Mouse (Mus musculus) adrenal gland, adult 8-10 months (tissue): Measurements from ENCODE around the gene Igf2r. TPM values are rescaled to one million over a fixed set of nuclear protein-coding genes. Genes with fewer than 3 reads are reported as not detected.

ENCODE experiments used
- DNase-seq: peaks from one replicate; pipeline ENCODE4 v3.0.0; 2022
- total RNA-seq, 4 experiments: library from RNA; stranded (reverse); gene quantifications; 2 replicates each; pipeline ENCODE4 v1.2.4; 2022

Gene Igf2r
- total RNA-seq, 4 experiments from 2014 or later, result 75.7 to 93.3 (median 83.9) TPM

- DNase-seq, result no peak
Measured at GRCm38 (mm10) chr17:12750591-12751170, 18.8 kb downstream of the Igf2r start.

GRCm38 (mm10) chr17:12749421-12750367 lies 19.8 kb downstream of the Igf2r start:
- no peak for DNase-seq

- no peak for DNase-seq
Measured at GRCm38 (mm10) chr17:12745761-12746160, 23.7 kb downstream of the Igf2r start.

GRCm38 (mm10) chr17:12744071-12744470 lies 25.4 kb downstream of the Igf2r start:
- no peak for DNase-seq

GRCm38 (mm10) chr17:12742151-12742908 lies 27.1 kb downstream of the Igf2r start:
- no peak for DNase-seq

- peak; percentile 71 for DNase-seq
Measured at GRCm38 (mm10) chr17:12741218-12741968, 28.1 kb downstream of the Igf2r start.

- no peak for DNase-seq
Measured at GRCm38 (mm10) chr17:12740317-12740716, 29.1 kb downstream of the Igf2r start.

- DNase-seq, result no peak
Measured at GRCm38 (mm10) chr17:12739516-12739915, 29.9 kb downstream of the Igf2r start.

- DNase-seq, result no peak
Measured at GRCm38 (mm10) chr17:12737934-12738333, 31.5 kb downstream of the Igf2r start.

- DNase-seq, result no peak
Measured at GRCm38 (mm10) chr17:12734205-12734857, 35.1 kb downstream of the Igf2r start.

- DNase-seq, result no peak
Measured at GRCm38 (mm10) chr17:12733128-12733527, 36.3 kb downstream of the Igf2r start.

- DNase-seq, result no peak
Measured at GRCm38 (mm10) chr17:12728536-12728935, 40.9 kb downstream of the Igf2r start.

- no peak for DNase-seq
Measured at GRCm38 (mm10) chr17:12727748-12728147, 41.7 kb downstream of the Igf2r start.

GRCm38 (mm10) chr17:12725871-12726270 lies 43.6 kb downstream of the Igf2r start:
- peak; percentile 46 for DNase-seq

GRCm38 (mm10) chr17:12724767-12725744 lies 44.4 kb downstream of the Igf2r start:
- DNase-seq, result peak; percentile 57

- peak; percentile 63 for DNase-seq
Measured at GRCm38 (mm10) chr17:12723986-12724766, 45.3 kb downstream of the Igf2r start.

GRCm38 (mm10) chr17:12722622-12723021 lies 46.8 kb downstream of the Igf2r start:
- no peak for DNase-seq

GRCm38 (mm10) chr17:12721118-12721886 lies 48.2 kb downstream of the Igf2r start:
- no peak for DNase-seq

GRCm38 (mm10) chr17:12718251-12718650 lies 51.2 kb downstream of the Igf2r start:
- no peak for DNase-seq
